Mouse (Mus musculus) stomach, postnatal 0 days (tissue): ENCODE data around the gene Pmch.

Experiments
- CTCF ChIP-seq: IDR thresholded peaks from 2 replicates; pipeline ENCODE4 v1.5.1; 2016; ENCODE audit warnings: antibody characterized with exemption, low read depth, mild to moderate bottlenecking, moderate library complexity
- EP300 ChIP-seq: optimal IDR thresholded peaks from 2 replicates; pipeline ENCODE3; 2016; ENCODE audit warnings: antibody characterized with exemption

GRCm38 (mm10) chr10:88113290-88113689 is 22.4 kb downstream of the Pmch start:
- no peak for TF ChIP-seq EP300
- no peak for TF ChIP-seq CTCF
